18 mouse cellular contexts compared by ENCODE assay signal in the genomic region with DNA sequence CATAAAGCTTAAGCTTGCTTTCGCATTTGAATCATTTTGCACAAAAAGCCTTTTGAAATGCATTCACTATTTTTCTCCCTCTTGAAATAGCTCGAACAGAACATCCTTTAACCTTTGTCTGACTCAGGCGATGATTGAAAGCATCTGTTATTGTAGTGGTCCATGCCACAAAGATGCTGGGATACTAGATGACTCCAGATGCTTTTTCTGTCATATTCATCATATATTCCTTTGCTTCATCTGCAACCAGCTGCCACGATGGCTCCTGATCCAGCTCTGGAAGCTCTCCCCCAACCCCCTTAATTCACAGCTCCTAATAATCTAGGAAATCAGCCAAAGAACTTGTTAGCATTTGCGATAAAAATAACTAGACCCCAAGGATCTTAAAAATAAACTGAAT. TPM values are rescaled to one million over a fixed set of nuclear protein-coding genes. Genes with fewer than 3 reads are reported as not detected.
DNase-seq lines count a peak whose midpoint lies in the region; ATAC-seq and TF ChIP-seq lines count a peak whose summit lies in the region.
"Had no signal": no experiment of that assay in that cellular context is flagged by ENCODE, and none has a peak within 500 bp of the region (broad histone marks: within the 10 kb centered on the region; RNA-seq: fewer than 3 reads in every experiment).

No protein-coding gene starts in this region.

- no peak overlapping the region for H3K27ac ChIP-seq in intestine, embryonic 16.5 days (ENCODE audit: low read length)
- H3K27ac ChIP-seq in intestine, postnatal 0 days (ENCODE audit: low read depth, low read length), result no peak overlapping the region
- no peak overlapping the region for H3K27ac ChIP-seq in liver, embryonic 12.5 days
- H3K27ac ChIP-seq: embryonic facial prominence, embryonic 13.5 days; midbrain, embryonic 12.5 days had no signal

- no peak overlapping the region for H3K4me2 ChIP-seq in intestine, embryonic 16.5 days (ENCODE audit: low read depth, low read length)
- no peak overlapping the region for H3K4me2 ChIP-seq in intestine, postnatal 0 days (replicated peaks; ENCODE audit: low read depth)
- H3K4me2 ChIP-seq in liver, embryonic 12.5 days, result no peak overlapping the region
- H3K4me2 ChIP-seq: embryonic facial prominence, embryonic 13.5 days; liver, embryonic 11.5 days; lung, embryonic 14.5 days; midbrain, embryonic 12.5 days had no signal

- WGBS in intestine, embryonic 16.5 days, result 49% methylated on average over 5 of the region's 5 CpGs
- WGBS in intestine, postnatal 0 days, result 61% methylated on average over 5 of the region's 5 CpGs
- 68% methylated on average over 5 of the region's 5 CpGs for WGBS in liver, embryonic 12.5 days (ENCODE audit: insufficient replicate concordance)

- no peak overlapping the region for H3K4me3 ChIP-seq in intestine, embryonic 16.5 days (ENCODE audit: low read length)
- H3K4me3 ChIP-seq in intestine, postnatal 0 days (ENCODE audit: low read depth, low read length), result no peak overlapping the region
- H3K4me3 ChIP-seq in liver, embryonic 12.5 days, result no peak overlapping the region
- H3K4me3 ChIP-seq: embryonic facial prominence, embryonic 13.5 days; midbrain, embryonic 12.5 days had no signal

- peak; percentile 40; the same call in 1 of the 2 replicates for ATAC-seq in intestine, embryonic 16.5 days
- no peak for ATAC-seq in intestine, postnatal 0 days
- ATAC-seq in liver, embryonic 12.5 days, result no peak
- ATAC-seq: Patski had no signal

- peak; percentile 30 for DNase-seq in lung, postnatal 36 days
- DNase-seq in lung, postnatal 10 days, result no peak
- DNase-seq in brain, embryonic 14.5 days (ENCODE audit: low read depth), result peak; percentile 43
- no peak for DNase-seq in embryo, embryonic 10 days (ENCODE audit: low spot score)
- DNase-seq: adrenal gland, adult 8-10 months; cerebellum, adult 9-11 months; gastrocnemius, postnatal 25 days; kidney, adult 8-10 months; kidney, postnatal 25 days; lung, embryonic 14.5 days; retina, postnatal 1 day had no signal

- peaks cover 3% of the 10 kb centered on the region for H3K9me3 ChIP-seq in intestine, embryonic 16.5 days (ENCODE audit: control insufficient read depth, low read length)
- 0 out of 2 replicates have a peak, but pooled peaks cover 4% of the 10 kb centered on the region for H3K9me3 ChIP-seq in intestine, postnatal 0 days (ENCODE audit: control insufficient read depth)
- no peaks in the 10 kb centered on the region for H3K9me3 ChIP-seq in liver, embryonic 12.5 days (replicated peaks)
- H3K9me3 ChIP-seq: embryonic facial prominence, embryonic 13.5 days; midbrain, embryonic 12.5 days had no signal

- no peaks in the 10 kb centered on the region for H3K27me3 ChIP-seq in intestine, embryonic 16.5 days (replicated peaks; ENCODE audit: control insufficient read depth, insufficient read depth, low read length)
- H3K27me3 ChIP-seq in intestine, postnatal 0 days (replicated peaks; ENCODE audit: control insufficient read depth, insufficient read depth, low read length), result no peaks in the 10 kb centered on the region
- H3K27me3 ChIP-seq in liver, embryonic 12.5 days (replicated peaks), result no peaks in the 10 kb centered on the region
- H3K27me3 ChIP-seq: embryonic facial prominence, embryonic 13.5 days; midbrain, embryonic 12.5 days; Patski had no signal

- H3K4me1 ChIP-seq in intestine, embryonic 16.5 days (ENCODE audit: control insufficient read depth, insufficient read depth, low read length), result no peaks in the 10 kb centered on the region; the same call in 1 of the 2 replicates
- H3K4me1 ChIP-seq in intestine, postnatal 0 days (replicated peaks; ENCODE audit: control insufficient read depth, insufficient read depth, low read length), result peaks cover 4% of the 10 kb centered on the region; the same call in 1 of the 2 replicates
- H3K4me1 ChIP-seq in liver, embryonic 12.5 days, result no peaks in the 10 kb centered on the region
- H3K4me1 ChIP-seq: embryonic facial prominence, embryonic 13.5 days; midbrain, embryonic 12.5 days had no signal

- TF ChIP-seq POLR2A in brain, embryonic 14.5 days (IDR thresholded peaks at IDR 0.05; ENCODE audit: borderline replicate concordance, extremely low read depth, insufficient read depth, insufficient read length, poor library complexity, severe bottlenecking), result no peak

- H3K36me3 ChIP-seq in intestine, embryonic 16.5 days (ENCODE audit: control insufficient read depth, insufficient read depth, low read length), result no peaks in the 10 kb centered on the region
- H3K36me3 ChIP-seq in intestine, postnatal 0 days (ENCODE audit: control insufficient read depth, insufficient read depth), result no peaks in the 10 kb centered on the region
- no peaks in the 10 kb centered on the region for H3K36me3 ChIP-seq in liver, embryonic 12.5 days
- H3K36me3 ChIP-seq: embryonic facial prominence, embryonic 13.5 days; midbrain, embryonic 12.5 days had no signal

- TF ChIP-seq CTCF in intestine, postnatal 0 days (IDR thresholded peaks at IDR 0.05; ENCODE audit: low read depth), result no peak
- TF ChIP-seq CTCF in brain, embryonic 14.5 days (IDR thresholded peaks at IDR 0.05; ENCODE audit: borderline replicate concordance, extremely low read depth, insufficient read depth, insufficient read length), result no peak

- no peak overlapping the region for H3K9ac ChIP-seq in intestine, embryonic 16.5 days (ENCODE audit: low read depth, low read length)
- no peak overlapping the region for H3K9ac ChIP-seq in intestine, postnatal 0 days (ENCODE audit: low read depth, low read length)
- H3K9ac ChIP-seq in liver, embryonic 12.5 days, result no peak overlapping the region
- H3K9ac ChIP-seq: embryonic facial prominence, embryonic 13.5 days; lung, embryonic 14.5 days; midbrain, embryonic 12.5 days had no signal

RNA-seq across cellular contexts. Expression of a gene that starts 30.9 kb away (rescaled TPM):
- 197 and 198 TPM in 2 replicates for polyA plus RNA-seq in intestine, embryonic 16.5 days (2015; fragmentation: Nextera tagmentation; extraction: Ambion mirVana)
- polyA plus RNA-seq in intestine, postnatal 0 days (2015; fragmentation: Nextera tagmentation; extraction: Ambion mirVana), result 285 and 298 TPM in 2 replicates
- polyA plus RNA-seq in brain, embryonic 14.5 days (2012; rRNA removed), result 116 and 141 TPM in 2 replicates
- 128 and 143 TPM in 2 replicates for polyA plus RNA-seq in liver, embryonic 12.5 days (2016; fragmentation: Nextera tagmentation; extraction: Ambion mirVana)

RNA-seq across cellular contexts. Expression of a gene that starts 31.0 kb away (rescaled TPM):
- polyA plus RNA-seq in intestine, embryonic 16.5 days (2015; fragmentation: Nextera tagmentation; extraction: Ambion mirVana), result 7.0 and 9.6 TPM in 2 replicates
- 6.2 and 8.5 TPM in 2 replicates for polyA plus RNA-seq in intestine, postnatal 0 days (2015; fragmentation: Nextera tagmentation; extraction: Ambion mirVana)
- polyA plus RNA-seq in brain, embryonic 14.5 days (2012; rRNA removed), result 4.7 and 6.0 TPM in 2 replicates
- polyA plus RNA-seq in liver, embryonic 12.5 days (2016; fragmentation: Nextera tagmentation; extraction: Ambion mirVana), result 5.2 and 5.7 TPM in 2 replicates

Comparison
In these comparisons a context has a peak if more than half of its experiments do, and no peak if none do; other contexts are left out.
1. DNase-seq: peak in lung, postnatal 36 days (single experiment) and brain, embryonic 14.5 days (single experiment); none in lung, postnatal 10 days (single experiment) and embryo, embryonic 10 days (single experiment).